Mouse (Mus musculus) midbrain, postnatal 0 days (tissue): ENCODE data around the gene Tex26. TPM values are rescaled to one million over a fixed set of nuclear protein-coding genes. Genes with fewer than 3 reads are reported as not detected.
A peak's percentile ranks its signal among the peaks of the same experiment; 100 is the strongest.

Experiments used
- ATAC-seq: fragments of 200-750 bp; cut with Nextera tagmentation; 2 replicates; pipeline ENCODE4 v1.8.0; 2017; ENCODE audit warnings: moderate number of reproducible peaks, mild to moderate bottlenecking, moderate TSS enrichment, moderate library complexity; ENCODE audit not compliant: low FRiP score
- DNase-seq: peaks from one replicate; pipeline ENCODE4 v3.0.0-alpha.2; 2015; ENCODE audit warnings: low spot score
- H3K27ac ChIP-seq: fragments of 300-500 bp; sonication (generic); 2 replicates; pipeline ENCODE4 v1.5.1; 2014; ENCODE audit warnings: low read depth, mild to moderate bottlenecking, low read length, mixed read lengths
- H3K27me3 ChIP-seq: fragments of 300-500 bp; sonication (generic); 2 replicates; pipeline ENCODE4 v1.6.1; 2014; ENCODE audit warnings: low read length, control low read depth, mixed read lengths; ENCODE audit not compliant: insufficient read depth
- H3K36me3 ChIP-seq: fragments of 300-500 bp; sonication (generic); 2 replicates; pipeline ENCODE4 v1.6.1; 2014; ENCODE audit warnings: low read length, control low read depth, mixed read lengths; ENCODE audit not compliant: insufficient read depth
- H3K4me1 ChIP-seq: fragments of 300-500 bp; sonication (generic); 2 replicates; pipeline ENCODE4 v1.6.1; 2014; ENCODE audit warnings: mild to moderate bottlenecking, control low read depth, antibody characterized with exemption, low read length, mixed read lengths; ENCODE audit not compliant: insufficient read depth
- H3K4me2 ChIP-seq: fragments of 300-500 bp; sonication (generic); 2 replicates; pipeline ENCODE4 v1.6.1; 2014; ENCODE audit warnings: low read depth, mild to moderate bottlenecking, low read length, mixed read lengths; ENCODE audit not compliant: poor library complexity, severe bottlenecking
- H3K4me3 ChIP-seq: fragments of 300-500 bp; sonication (generic); 2 replicates; pipeline ENCODE4 v1.5.1; 2014; ENCODE audit warnings: low read depth, mild to moderate bottlenecking, low read length, moderate library complexity
- H3K9ac ChIP-seq: fragments of 300-500 bp; sonication (generic); replicated peaks from 2 replicates; pipeline ENCODE4 v1.6.1; 2014; ENCODE audit warnings: mild to moderate bottlenecking, low read length, moderate library complexity, mixed read lengths; ENCODE audit not compliant: poor library complexity, severe bottlenecking
- H3K9me3 ChIP-seq: fragments of 300-500 bp; sonication (generic); 2 replicates; pipeline ENCODE4 v1.6.1; 2016; ENCODE audit warnings: low read length, control low read depth
- CTCF ChIP-seq: IDR thresholded peaks from 2 replicates; pipeline ENCODE4 v1.5.1; 2016; ENCODE audit warnings: antibody characterized with exemption, mild to moderate bottlenecking
- WGBS: fragments of 180-500 bp; shearing (Covaris S2); extraction: QIAGEN DNeasy Blood & Tissue Kit; methylation state at CpG from one replicate; pipeline ENCODE4 v1.1.7; 2014; 5-methylcytosine and 5-hydroxymethylcytosine counted together
- polyA plus RNA-seq: library from polyadenylated mRNA; unstranded; fragments of >200 nt; fragmentation: Nextera tagmentation; extraction: Ambion mirVana; gene quantifications from 2 replicates; pipeline ENCODE4 v1.2.1, GENCODE M21; 2015
- total RNA-seq: library from RNA; depleted of rRNA; stranded (reverse); fragments of >200 nt; gene quantifications from 2 replicates; pipeline ENCODE4 v1.2.3, GENCODE M21; 2014

Tex26 gene
- total and polyA plus RNA-seq, 2 experiments from 2014 or later, result 1.4 to 1.9 TPM

GRCm38 (mm10) chr5:149465305-149465704 is 25.8 kb downstream of the Tex26 start:
- Histone ChIP-seq H3K27ac (no peak overlapping the region), H3K9ac (no peak overlapping the region), H3K36me3 (no peaks in the 10 kb centered on the region), H3K27me3 (no peaks in the 10 kb centered on the region), H3K4me2 (no peak overlapping the region), H3K4me3 (no peak overlapping the region), H3K9me3 (no peaks in the 10 kb centered on the region), H3K4me1 (peaks cover 4% of the 10 kb centered on the region; the same call in 1 of the 2 replicates)
- TF ChIP-seq CTCF, result no peak
- WGBS, result 50% methylated on average over 5 of the region's 5 CpGs
- DNase-seq (no peak), ATAC-seq (no peak)

GRCm38 (mm10) chr5:149474142-149474541 is 34.7 kb downstream of the Tex26 start:
- no peak overlapping the region for H3K27ac ChIP-seq
- no peaks in the 10 kb centered on the region for H3K9me3 ChIP-seq
- H3K4me2 ChIP-seq, result no peak overlapping the region
- no peaks in the 10 kb centered on the region for H3K4me1 ChIP-seq
- peak; percentile 54 for TF ChIP-seq CTCF
- DNase-seq (no peak), ATAC-seq (no peak)
- H3K27me3 ChIP-seq, result no peaks in the 10 kb centered on the region
- H3K9ac ChIP-seq, result no peak overlapping the region
- H3K36me3 ChIP-seq, result no peaks in the 10 kb centered on the region
- 90% methylated on average over 9 of the region's 9 CpGs for WGBS
- no peak overlapping the region for H3K4me3 ChIP-seq

GRCm38 (mm10) chr5:149474701-149475468 is 35.4 kb downstream of the Tex26 start:
- Histone ChIP-seq H3K27ac (no peak overlapping the region), H3K27me3 (no peaks in the 10 kb centered on the region), H3K36me3 (no peaks in the 10 kb centered on the region), H3K4me2 (no peak overlapping the region), H3K4me1 (no peaks in the 10 kb centered on the region), H3K9ac (no peak overlapping the region), H3K9me3 (no peaks in the 10 kb centered on the region), H3K4me3 (no peak overlapping the region)
- 88% methylated on average over 16 of the region's 16 CpGs for WGBS
- DNase-seq, result peak; percentile 22
- no peak for ATAC-seq
- no peak for TF ChIP-seq CTCF

GRCm38 (mm10) chr5:149481920-149482319 is 42.5 kb downstream of the Tex26 start:
- ATAC-seq (no peak), DNase-seq (no peak)
- WGBS, result 67% methylated on average over 7 of the region's 7 CpGs
- no peak for TF ChIP-seq CTCF
- no peaks in the 10 kb centered on the region for H3K36me3 ChIP-seq
- H3K9me3 ChIP-seq, result no peaks in the 10 kb centered on the region
- H3K27ac ChIP-seq, result no peak overlapping the region
- H3K4me1 ChIP-seq, result no peaks in the 10 kb centered on the region
- H3K4me2 ChIP-seq, result no peak overlapping the region
- no peak overlapping the region for H3K4me3 ChIP-seq
- no peak overlapping the region for H3K9ac ChIP-seq
- H3K27me3 ChIP-seq, result no peaks in the 10 kb centered on the region

- ATAC-seq (no peak), DNase-seq (no peak)
- no peak overlapping the region for H3K9ac ChIP-seq
- no peaks in the 10 kb centered on the region for H3K27me3 ChIP-seq
- H3K4me1 ChIP-seq, result peaks cover 5% of the 10 kb centered on the region; the same call in 1 of the 2 replicates
- peak; percentile 43 for TF ChIP-seq CTCF
- no peaks in the 10 kb centered on the region for H3K36me3 ChIP-seq
- no peak overlapping the region for H3K4me2 ChIP-seq
- no peaks in the 10 kb centered on the region for H3K9me3 ChIP-seq
- no peak overlapping the region for H3K27ac ChIP-seq
- 74% methylated on average over 12 of the region's 12 CpGs for WGBS
- no peak overlapping the region for H3K4me3 ChIP-seq
These were observed 44.0 kb downstream of the Tex26 start for GRCm38 (mm10) chr5:149483321-149484052.

GRCm38 (mm10) chr5:149484270-149484669 is 44.8 kb downstream of the Tex26 start:
- no peaks in the 10 kb centered on the region for H3K9me3 ChIP-seq
- H3K36me3 ChIP-seq, result no peaks in the 10 kb centered on the region
- no peak for TF ChIP-seq CTCF
- ATAC-seq (no peak), DNase-seq (no peak)
- H3K9ac ChIP-seq, result no peak overlapping the region
- WGBS, result 85% methylated on average over 12 of the region's 12 CpGs
- H3K4me2 ChIP-seq, result no peak overlapping the region
- peaks cover 8% of the 10 kb centered on the region; the same call in 1 of the 2 replicates for H3K4me1 ChIP-seq
- H3K27me3 ChIP-seq, result no peaks in the 10 kb centered on the region
- H3K4me3 ChIP-seq, result no peak overlapping the region
- no peak overlapping the region for H3K27ac ChIP-seq
